Mouse (Mus musculus) right cerebral cortex, adult 2 months (tissue): Measurements from ENCODE around the gene Adprh.

Experiments used
- DNase-seq, 2 experiments: peaks; one replicate each; pipeline ENCODE4 v3.0.0; 2021 to 2022; ENCODE audit warnings: low spot score in 2 of 2

Gene Adprh

DNA sequence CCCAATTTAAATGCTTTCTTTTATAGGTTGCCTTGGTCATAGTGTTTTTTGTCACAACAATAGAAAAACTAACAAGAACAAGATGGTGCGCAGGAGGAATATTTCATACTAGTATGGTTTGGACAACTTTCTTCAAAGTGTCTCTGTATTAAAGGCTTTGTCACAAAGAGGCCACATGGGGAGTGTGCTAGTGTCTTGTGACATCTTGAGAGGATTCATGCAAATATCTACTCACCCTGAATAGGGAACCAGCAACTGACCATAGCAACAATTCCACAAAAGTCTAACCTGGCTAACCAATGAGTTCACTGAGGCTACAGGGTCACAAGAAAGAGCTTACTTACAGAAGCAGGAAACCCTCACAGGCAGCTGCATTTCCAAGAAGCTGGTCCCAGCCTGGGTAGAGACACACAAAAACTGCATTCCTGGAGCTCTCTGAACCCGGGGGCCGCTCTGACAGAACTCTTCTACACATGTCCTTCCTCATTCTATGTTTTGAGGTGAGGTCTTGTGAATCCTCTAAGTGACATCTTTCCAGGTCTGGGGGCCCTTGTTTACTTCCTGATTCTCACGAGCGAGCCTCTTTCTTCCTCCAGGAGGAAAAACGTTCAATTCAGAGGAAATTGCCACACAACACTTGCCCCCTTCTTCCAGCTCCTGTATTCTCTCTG is 57.3 kb downstream of the Adprh start:
- DNase-seq: no peak

GRCm38 (mm10) chr16:38394191-38394618 is 58.3 kb downstream of the Adprh start:
- DNase-seq: no peak
